Mouse (Mus musculus): ENCODE data around the gene Rasgef1b. TPM values are rescaled to one million over a fixed set of nuclear protein-coding genes. Genes with fewer than 3 reads are reported as not detected.

The Rasgef1b gene
- total and polyA plus RNA-seq, 2 experiments, result 4.0 to 20.4 TPM

DNA sequence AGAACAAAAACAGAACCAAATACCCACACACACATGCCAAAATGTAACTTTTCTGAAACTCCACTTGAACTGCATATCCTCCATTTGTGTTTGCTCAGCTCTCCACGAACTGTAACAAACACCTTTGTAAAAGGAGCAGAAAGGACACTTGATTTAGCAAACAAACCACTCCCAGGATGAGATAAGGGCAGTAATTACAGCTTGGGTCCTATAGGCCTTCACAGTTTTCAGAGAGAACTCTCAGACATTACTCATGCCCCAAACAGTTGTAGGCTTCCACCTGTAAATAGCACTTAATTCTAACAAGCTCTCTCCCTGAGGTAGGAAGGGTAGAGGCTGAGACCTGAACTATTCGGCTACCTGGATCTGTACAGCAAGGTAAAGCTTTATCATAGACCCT, 309.0 kb downstream of the Rasgef1b start:
- DNase-seq (ENCODE audit: extremely low read depth, low read depth, low spot score), result no peak
- Histone ChIP-seq H3K27ac (replicated peaks; ENCODE audit: insufficient read depth, low read depth, low read length) (no peak overlapping the region), H3K4me1 (ENCODE audit: control insufficient read depth, insufficient read depth, low read length) (no peaks in the 10 kb centered on the region), H3K4me3 (ENCODE audit: insufficient read depth, low read depth, low read length) (no peak overlapping the region), H3K79me2 (ENCODE audit: control insufficient read depth, insufficient read depth, low read length) (no peaks in the 10 kb centered on the region), H3K27me3 (ENCODE audit: control insufficient read depth, insufficient read depth, low read length) (no peaks in the 10 kb centered on the region), H3K9ac (ENCODE audit: low read depth, low read length) (no peak overlapping the region), H3K36me3 (ENCODE audit: control insufficient read depth, insufficient read depth, low read length) (no peaks in the 10 kb centered on the region)
- TF ChIP-seq CTCF (IDR thresholded peaks at IDR 0.05; ENCODE audit: low read depth, low read length), result no peak
- no peak for TF ChIP-seq POLR2A (IDR thresholded peaks at IDR 0.05; ENCODE audit: extremely low read depth, insufficient read depth, low read length)
- 41% methylated on average over 2 of the region's 2 CpGs for WGBS

DNA sequence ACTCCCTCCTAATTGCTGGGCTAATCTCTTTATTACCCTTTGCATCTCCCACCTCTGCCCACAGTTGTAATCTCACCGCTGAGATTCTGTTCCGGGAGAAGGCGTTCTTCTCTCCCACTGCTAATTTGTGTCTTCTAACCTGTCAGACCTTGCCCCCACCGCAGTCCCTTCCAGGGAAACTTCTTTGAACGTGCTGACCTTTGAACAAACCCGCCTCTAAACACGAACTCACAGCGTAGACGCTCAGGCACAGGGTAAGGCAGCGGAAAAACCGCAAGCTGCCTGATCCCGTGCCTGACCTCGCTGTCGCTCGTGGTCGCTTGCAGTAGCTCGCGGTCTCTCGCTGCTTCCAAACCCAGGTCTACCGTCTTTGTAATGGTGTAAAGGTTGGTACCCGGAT, 312.0 kb downstream of the Rasgef1b start:
- Histone ChIP-seq H3K4me3 (ENCODE audit: insufficient read depth, low read depth, low read length) (no peak overlapping the region), H3K9ac (ENCODE audit: low read depth, low read length) (no peak overlapping the region), H3K79me2 (ENCODE audit: control insufficient read depth, insufficient read depth, low read length) (no peaks in the 10 kb centered on the region), H3K27me3 (ENCODE audit: control insufficient read depth, insufficient read depth, low read length) (no peaks in the 10 kb centered on the region), H3K36me3 (ENCODE audit: control insufficient read depth, insufficient read depth, low read length) (no peaks in the 10 kb centered on the region), H3K27ac (replicated peaks; ENCODE audit: insufficient read depth, low read depth, low read length) (no peak overlapping the region), H3K4me1 (ENCODE audit: control insufficient read depth, insufficient read depth, low read length) (no peaks in the 10 kb centered on the region)
- TF ChIP-seq CTCF (IDR thresholded peaks at IDR 0.05; ENCODE audit: low read depth, low read length) (no peak), POLR2A (IDR thresholded peaks at IDR 0.05; ENCODE audit: extremely low read depth, insufficient read depth, low read length) (no peak)
- DNase-seq (ENCODE audit: extremely low read depth, low read depth, low spot score), result no peak
- WGBS, result 82% methylated on average over 21 of the region's 21 CpGs

DNA sequence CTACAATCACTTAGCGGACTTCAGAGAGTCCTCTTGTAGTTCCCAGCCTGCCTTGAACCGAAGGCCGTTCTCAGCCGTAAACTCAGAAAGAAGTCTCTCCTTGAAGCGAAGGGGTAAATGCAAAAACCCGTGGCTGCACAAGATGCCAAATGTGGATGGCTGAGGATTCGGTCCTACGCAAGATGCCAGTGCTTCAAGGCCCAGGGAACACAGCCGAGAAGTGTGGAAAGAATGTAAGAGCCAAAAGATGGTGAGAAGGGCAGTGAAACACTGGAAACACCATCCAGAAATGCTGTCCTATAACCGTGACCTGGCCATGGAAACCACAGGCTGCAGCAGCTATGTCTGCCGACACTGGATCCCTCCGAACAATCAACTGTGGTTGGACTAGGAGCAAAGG, 313.2 kb downstream of the Rasgef1b start:
- no peaks in the 10 kb centered on the region for H3K79me2 ChIP-seq (ENCODE audit: control insufficient read depth, insufficient read depth, low read length)
- no peak overlapping the region for H3K9ac ChIP-seq (ENCODE audit: low read depth, low read length)
- no peaks in the 10 kb centered on the region for H3K4me1 ChIP-seq (ENCODE audit: control insufficient read depth, insufficient read depth, low read length)
- H3K36me3 ChIP-seq (ENCODE audit: control insufficient read depth, insufficient read depth, low read length), result no peaks in the 10 kb centered on the region
- DNase-seq (ENCODE audit: extremely low read depth, low read depth, low spot score), result no peak
- 98% methylated on average over 12 of the region's 12 CpGs for WGBS
- TF ChIP-seq POLR2A (IDR thresholded peaks at IDR 0.05; ENCODE audit: extremely low read depth, insufficient read depth, low read length) (no peak), CTCF (IDR thresholded peaks at IDR 0.05; ENCODE audit: low read depth, low read length) (no peak)
- H3K4me3 ChIP-seq (ENCODE audit: insufficient read depth, low read depth, low read length), result no peak overlapping the region
- H3K27ac ChIP-seq (replicated peaks; ENCODE audit: insufficient read depth, low read depth, low read length), result no peak overlapping the region
- no peaks in the 10 kb centered on the region for H3K27me3 ChIP-seq (ENCODE audit: control insufficient read depth, insufficient read depth, low read length)

DNA sequence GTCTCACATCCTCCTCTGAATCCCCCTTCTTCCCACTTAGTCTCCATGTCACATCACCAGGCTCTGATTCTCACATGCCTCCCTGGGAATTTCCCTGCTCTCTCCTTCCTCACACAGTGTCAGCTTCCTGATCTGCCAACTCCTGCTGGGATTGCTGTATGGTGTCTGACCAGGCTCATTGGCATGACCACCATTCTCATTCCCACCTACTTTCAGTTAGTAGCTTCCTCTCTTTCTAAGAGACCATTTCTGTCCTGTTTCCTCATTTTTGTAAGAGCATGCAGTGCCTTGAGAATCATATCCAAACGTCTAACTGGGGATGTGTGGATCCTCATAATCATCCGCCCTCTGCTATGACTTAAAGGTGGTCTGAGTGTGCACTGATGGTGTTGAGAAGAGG, 313.8 kb downstream of the Rasgef1b start:
- TF ChIP-seq CTCF (IDR thresholded peaks at IDR 0.05; ENCODE audit: low read depth, low read length), result no peak
- TF ChIP-seq POLR2A (IDR thresholded peaks at IDR 0.05; ENCODE audit: extremely low read depth, insufficient read depth, low read length), result no peak
- Histone ChIP-seq H3K27ac (replicated peaks; ENCODE audit: insufficient read depth, low read depth, low read length) (no peak overlapping the region), H3K27me3 (ENCODE audit: control insufficient read depth, insufficient read depth, low read length) (no peaks in the 10 kb centered on the region), H3K36me3 (ENCODE audit: control insufficient read depth, insufficient read depth, low read length) (no peaks in the 10 kb centered on the region), H3K4me1 (ENCODE audit: control insufficient read depth, insufficient read depth, low read length) (no peaks in the 10 kb centered on the region), H3K4me3 (ENCODE audit: insufficient read depth, low read depth, low read length) (no peak overlapping the region), H3K79me2 (ENCODE audit: control insufficient read depth, insufficient read depth, low read length) (no peaks in the 10 kb centered on the region), H3K9ac (ENCODE audit: low read depth, low read length) (no peak overlapping the region)
- DNase-seq (ENCODE audit: extremely low read depth, low read depth, low spot score), result no peak
- 91% methylated on average over 2 of the region's 2 CpGs for WGBS

DNA sequence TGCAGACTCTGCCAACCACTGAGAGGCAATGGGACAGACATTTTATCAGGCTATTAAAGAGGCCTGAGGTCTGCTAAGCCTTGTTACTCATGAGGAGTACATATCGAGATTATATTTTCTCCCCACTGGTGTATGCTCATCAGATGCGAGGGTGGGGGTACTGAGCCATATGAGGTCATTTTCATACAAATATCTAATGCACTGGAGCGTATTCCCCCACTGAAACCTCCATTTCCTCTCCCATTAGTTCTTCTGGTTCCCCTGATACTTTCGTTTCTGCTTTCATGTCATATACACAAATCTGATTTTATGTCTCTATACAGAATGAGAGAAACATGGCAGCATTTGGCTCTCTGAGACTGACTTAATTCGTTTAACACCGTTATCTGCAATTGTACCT, 314.6 kb downstream of the Rasgef1b start:
- Histone ChIP-seq H3K27me3 (ENCODE audit: control insufficient read depth, insufficient read depth, low read length) (no peaks in the 10 kb centered on the region), H3K9ac (ENCODE audit: low read depth, low read length) (no peak overlapping the region), H3K79me2 (ENCODE audit: control insufficient read depth, insufficient read depth, low read length) (no peaks in the 10 kb centered on the region), H3K4me3 (ENCODE audit: insufficient read depth, low read depth, low read length) (no peak overlapping the region), H3K4me1 (ENCODE audit: control insufficient read depth, insufficient read depth, low read length) (no peaks in the 10 kb centered on the region), H3K27ac (replicated peaks; ENCODE audit: insufficient read depth, low read depth, low read length) (no peak overlapping the region), H3K36me3 (ENCODE audit: control insufficient read depth, insufficient read depth, low read length) (no peaks in the 10 kb centered on the region)
- 86% methylated on average over 6 of the region's 6 CpGs for WGBS
- TF ChIP-seq POLR2A (IDR thresholded peaks at IDR 0.05; ENCODE audit: extremely low read depth, insufficient read depth, low read length), result no peak
- TF ChIP-seq CTCF (IDR thresholded peaks at IDR 0.05; ENCODE audit: low read depth, low read length), result no peak
- no peak for DNase-seq (ENCODE audit: extremely low read depth, low read depth, low spot score)

DNA sequence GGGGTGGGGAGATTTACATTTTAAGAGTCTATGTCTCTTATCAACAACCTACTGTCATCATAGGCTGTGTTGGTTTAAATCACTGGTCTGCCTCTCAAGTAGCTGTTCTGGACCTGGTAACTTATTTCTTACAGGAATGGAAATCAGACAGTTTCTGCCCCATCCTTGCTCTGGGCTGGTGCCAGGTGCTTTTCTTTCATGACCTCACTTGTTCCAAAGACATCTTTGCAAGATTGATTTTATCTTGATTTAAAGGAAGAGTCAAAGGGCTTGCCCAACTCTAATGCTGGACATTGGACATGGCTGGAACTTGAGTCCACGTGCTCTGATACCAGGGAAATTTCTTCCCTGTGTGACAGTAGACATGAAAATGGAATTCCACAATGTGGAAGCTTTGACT, 315.0 kb downstream of the Rasgef1b start:
- DNase-seq (ENCODE audit: extremely low read depth, low read depth, low spot score), result no peak
- Histone ChIP-seq H3K4me3 (ENCODE audit: insufficient read depth, low read depth, low read length) (no peak overlapping the region), H3K27ac (replicated peaks; ENCODE audit: insufficient read depth, low read depth, low read length) (no peak overlapping the region), H3K4me1 (ENCODE audit: control insufficient read depth, insufficient read depth, low read length) (no peaks in the 10 kb centered on the region), H3K27me3 (ENCODE audit: control insufficient read depth, insufficient read depth, low read length) (no peaks in the 10 kb centered on the region), H3K79me2 (ENCODE audit: control insufficient read depth, insufficient read depth, low read length) (no peaks in the 10 kb centered on the region), H3K36me3 (ENCODE audit: control insufficient read depth, insufficient read depth, low read length) (no peaks in the 10 kb centered on the region), H3K9ac (ENCODE audit: low read depth, low read length) (no peak overlapping the region)
- WGBS, result 88% methylated on average over 1 of the region's 1 CpGs
- TF ChIP-seq POLR2A (IDR thresholded peaks at IDR 0.05; ENCODE audit: extremely low read depth, insufficient read depth, low read length) (no peak), CTCF (IDR thresholded peaks at IDR 0.05; ENCODE audit: low read depth, low read length) (no peak)

Measured in liver, adult 2 months (tissue).